Mouse (Mus musculus) lung, embryonic 16.5 days (tissue): Measurements from ENCODE around the gene Cd8a. TPM values are rescaled to one million over a fixed set of nuclear protein-coding genes. Genes with fewer than 3 reads are reported as not detected.
"Not testable (repeated sequence)": the region's sequence is repeated elsewhere in the genome, so short reads cannot be mapped to it uniquely, and the experiment has no call there.

Experiments
- ATAC-seq: fragments of 200-750 bp; cut with Nextera tagmentation; 2 replicates; pipeline ENCODE4 v1.8.0; 2017; ENCODE audit warnings: low read depth, mild to moderate bottlenecking, moderate library complexity
- H3K27ac ChIP-seq: fragments of 300-500 bp; sonication (generic); 2 replicates; pipeline ENCODE4 v1.5.1; 2014; ENCODE audit warnings: mild to moderate bottlenecking, control low read depth, low read length
- H3K27me3 ChIP-seq: fragments of 300-500 bp; sonication (generic); 2 replicates; pipeline ENCODE4 v1.6.1; 2014; ENCODE audit warnings: low read depth, low read length, mixed read lengths; ENCODE audit not compliant: control insufficient read depth, insufficient read depth
- H3K36me3 ChIP-seq: fragments of 300-500 bp; sonication (generic); 2 replicates; pipeline ENCODE4 v1.6.1; 2014; ENCODE audit warnings: low read length; ENCODE audit not compliant: control insufficient read depth, insufficient read depth
- H3K4me1 ChIP-seq: fragments of 300-500 bp; sonication (generic); replicated peaks from 2 replicates; pipeline ENCODE4 v1.6.1; 2014; ENCODE audit warnings: low read length, mixed read lengths; ENCODE audit not compliant: control insufficient read depth, insufficient read depth
- H3K4me2 ChIP-seq: fragments of 300-500 bp; sonication (generic); 2 replicates; pipeline ENCODE4 v1.6.1; 2014; ENCODE audit warnings: low read depth, low read length, control low read depth
- H3K4me3 ChIP-seq: fragments of 300-500 bp; sonication (generic); 2 replicates; pipeline ENCODE4 v1.5.1; 2014; ENCODE audit warnings: mild to moderate bottlenecking, low read length, control low read depth
- H3K9ac ChIP-seq: fragments of 300-500 bp; sonication (generic); 2 replicates; pipeline ENCODE4 v1.6.1; 2014; ENCODE audit warnings: low read length, control low read depth
- H3K9me3 ChIP-seq: fragments of 300-500 bp; sonication (generic); 2 replicates; pipeline ENCODE4 v1.6.1; 2016; ENCODE audit warnings: low read length; ENCODE audit not compliant: control insufficient read depth
- WGBS: fragments of 180-500 bp; shearing (Covaris S2); extraction: QIAGEN DNeasy Blood & Tissue Kit; methylation state at CpG from one replicate; pipeline ENCODE4 v1.1.7; 2014; 5-methylcytosine and 5-hydroxymethylcytosine counted together
- polyA plus RNA-seq: library from polyadenylated mRNA; unstranded; fragments of >200 nt; fragmentation: Nextera tagmentation; extraction: Ambion mirVana; gene quantifications from 2 replicates; pipeline ENCODE4 v1.2.1, GENCODE M21; 2015

Cd8a gene
- 0.20 and 1.3 TPM in 2 replicates for polyA plus RNA-seq

DNA sequence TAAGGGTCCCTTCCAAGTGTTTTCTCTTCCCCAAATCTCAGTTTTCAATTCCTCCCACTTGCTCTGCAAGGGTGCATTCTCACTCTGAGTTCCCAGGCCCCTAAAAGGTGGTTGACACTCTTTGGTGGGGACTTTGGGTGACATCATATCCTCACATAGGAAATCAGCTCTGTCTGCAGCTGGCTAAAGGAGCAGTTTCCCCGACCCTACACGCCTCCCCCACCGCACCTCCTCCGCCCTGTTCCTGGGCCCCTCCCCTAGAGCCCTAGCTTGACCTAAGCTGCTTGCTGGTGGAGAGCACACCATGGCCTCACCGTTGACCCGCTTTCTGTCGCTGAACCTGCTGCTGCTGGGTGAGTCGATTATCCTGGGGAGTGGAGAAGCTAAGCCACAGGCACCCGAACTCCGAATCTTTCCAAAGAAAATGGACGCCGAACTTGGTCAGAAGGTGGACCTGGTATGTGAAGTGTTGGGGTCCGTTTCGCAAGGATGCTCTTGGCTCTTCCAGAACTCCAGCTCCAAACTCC is at the start of gene Cd8a:
TSS of gene Cd8a (plus strand) at position 179 of the 527 bp plus-strand sequence.
- no peak within 1 kb of the TSS for H3K4me2 ChIP-seq
- no peaks in the 10 kb centered on the region for H3K27me3 ChIP-seq
- ATAC-seq: no peak
- H3K27ac ChIP-seq: no peak within 1 kb of the TSS
- H3K4me3 ChIP-seq: no peak within 1 kb of the TSS
- WGBS: 68% methylated on average over 14 of the region's 14 CpGs
- H3K4me1 ChIP-seq: no peaks in the 10 kb centered on the region
- no peaks in the 10 kb centered on the region for H3K9me3 ChIP-seq
- no peaks in the 10 kb centered on the region for H3K36me3 ChIP-seq
- no peak within 1 kb of the TSS for H3K9ac ChIP-seq

- no peak overlapping the region for H3K4me2 ChIP-seq
- H3K36me3 ChIP-seq: no peaks in the 10 kb centered on the region
- H3K4me1 ChIP-seq: no peaks in the 10 kb centered on the region
- no peak overlapping the region for H3K9ac ChIP-seq
- no peaks in the 10 kb centered on the region for H3K9me3 ChIP-seq
- 84% methylated on average over 9 of the region's 9 CpGs for WGBS
- no peak overlapping the region for H3K4me3 ChIP-seq
- no peaks in the 10 kb centered on the region for H3K27me3 ChIP-seq
- ATAC-seq: no peak
- H3K27ac ChIP-seq: no peak overlapping the region
Measured at GRCm38 (mm10) chr6:71324816-71325215, 48.4 kb upstream of the Cd8a start.

DNA sequence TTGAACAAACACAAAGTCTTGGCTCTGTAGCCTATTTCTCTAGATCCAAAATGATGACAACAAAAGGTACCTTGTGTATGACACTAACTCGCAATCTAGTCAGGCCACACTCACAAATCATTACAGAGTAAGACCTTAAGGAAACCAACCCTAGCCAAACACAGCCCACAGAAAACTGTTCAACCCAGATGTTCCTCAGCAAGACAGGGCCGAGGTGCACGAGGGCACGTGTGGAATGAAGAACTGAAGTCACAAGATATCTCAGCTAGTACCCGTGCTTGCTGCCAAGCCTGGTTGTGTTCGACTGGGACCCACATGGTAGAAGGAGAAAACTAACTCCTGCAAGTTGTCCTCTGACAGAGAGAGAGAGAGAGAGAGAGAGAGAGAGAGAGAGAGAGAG is 43.3 kb upstream of the Cd8a start:
- no peaks in the 10 kb centered on the region for H3K4me1 ChIP-seq
- no peak overlapping the region for H3K9ac ChIP-seq
- no peak overlapping the region for H3K27ac ChIP-seq
- H3K36me3 ChIP-seq: no peaks in the 10 kb centered on the region
- no peak overlapping the region for H3K4me2 ChIP-seq
- no peaks in the 10 kb centered on the region for H3K9me3 ChIP-seq
- H3K27me3 ChIP-seq: no peaks in the 10 kb centered on the region
- ATAC-seq: no peak
- H3K4me3 ChIP-seq: no peak overlapping the region
- WGBS: 73% methylated on average over 6 of the region's 6 CpGs

GRCm38 (mm10) chr6:71330486-71330885 is 42.7 kb upstream of the Cd8a start:
- no peaks in the 10 kb centered on the region for H3K9me3 ChIP-seq
- H3K4me2 ChIP-seq: no peak overlapping the region
- ATAC-seq: no peak
- no peaks in the 10 kb centered on the region for H3K4me1 ChIP-seq
- 60% methylated on average over 7 of the region's 7 CpGs for WGBS
- H3K9ac ChIP-seq: no peak overlapping the region
- no peaks in the 10 kb centered on the region for H3K36me3 ChIP-seq
- no peak overlapping the region for H3K27ac ChIP-seq
- no peaks in the 10 kb centered on the region for H3K27me3 ChIP-seq
- no peak overlapping the region for H3K4me3 ChIP-seq

DNA sequence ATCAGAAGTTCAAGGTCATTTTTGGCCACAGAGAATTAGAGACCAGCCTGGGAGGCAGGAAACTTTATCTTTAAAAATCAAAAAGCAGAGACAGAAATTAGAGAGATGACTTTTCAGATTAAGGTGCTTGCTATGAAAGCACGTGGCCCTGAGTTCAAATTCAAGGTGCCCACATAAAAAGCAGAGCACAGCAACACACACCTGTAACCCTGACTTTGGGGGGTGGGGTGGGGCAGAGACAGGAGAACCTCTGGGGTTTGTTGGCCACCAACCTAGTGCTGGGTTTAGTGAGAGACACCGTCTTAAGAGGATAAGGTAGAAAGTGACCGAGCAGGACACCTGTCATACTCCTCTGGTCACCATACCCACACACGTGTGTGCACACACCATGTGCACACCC is 41.7 kb upstream of the Cd8a start:
- 83% methylated on average over 1 of the region's 4 CpGs for WGBS
- not testable (repeated sequence) for ATAC-seq

GRCm38 (mm10) chr6:71332236-71332965 is 40.8 kb upstream of the Cd8a start:
- Histone ChIP-seq H3K4me3 (no peak overlapping the region), H3K27ac (no peak overlapping the region), H3K9ac (no peak overlapping the region), H3K4me1 (no peaks in the 10 kb centered on the region), H3K4me2 (no peak overlapping the region), H3K36me3 (no peaks in the 10 kb centered on the region), H3K9me3 (no peaks in the 10 kb centered on the region), H3K27me3 (no peaks in the 10 kb centered on the region)
- no peak for ATAC-seq
- 65% methylated on average over 11 of the region's 11 CpGs for WGBS

More for the DNA sequence above, 41.7 kb upstream of the Cd8a start:
- not testable (repeated sequence) for H3K4me1 ChIP-seq, H3K9me3 ChIP-seq, H3K27me3 ChIP-seq, H3K9ac ChIP-seq, H3K27ac ChIP-seq, H3K36me3 ChIP-seq, H3K4me3 ChIP-seq, H3K4me2 ChIP-seq

DNA sequence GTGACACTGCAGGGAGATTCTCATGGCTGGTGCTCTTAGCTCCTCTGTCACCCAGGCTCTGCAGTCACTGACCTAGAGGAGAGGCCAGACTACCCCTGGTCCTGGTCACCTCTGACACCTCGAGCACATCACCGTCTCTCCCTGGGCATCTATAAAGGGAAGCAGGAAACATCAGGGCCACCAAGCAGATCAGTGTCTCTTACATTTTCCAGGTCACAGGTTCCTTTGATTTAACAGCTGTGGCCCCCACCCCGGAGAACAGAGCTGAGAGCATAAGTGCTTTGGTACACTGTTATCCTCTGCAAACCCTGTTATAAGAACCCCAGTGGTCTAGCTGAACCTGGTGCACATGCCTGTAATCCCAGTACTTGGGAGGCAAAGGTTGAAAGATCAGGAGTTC is 40.2 kb upstream of the Cd8a start:
- WGBS: 79% methylated on average over 3 of the region's 3 CpGs
- ATAC-seq: no peak
- H3K4me1 ChIP-seq: no peaks in the 10 kb centered on the region

GRCm38 (mm10) chr6:71333578-71334273 is 39.5 kb upstream of the Cd8a start:
- no peaks in the 10 kb centered on the region for H3K4me1 ChIP-seq
- H3K27ac ChIP-seq: no peak overlapping the region
- no peaks in the 10 kb centered on the region for H3K27me3 ChIP-seq
- no peak overlapping the region for H3K4me3 ChIP-seq
- no peak for ATAC-seq
- no peaks in the 10 kb centered on the region for H3K9me3 ChIP-seq
- WGBS: 83% methylated on average over 11 of the region's 11 CpGs
- H3K36me3 ChIP-seq: no peaks in the 10 kb centered on the region
- H3K4me2 ChIP-seq: no peak overlapping the region
- H3K9ac ChIP-seq: no peak overlapping the region

More for the DNA sequence above, 40.2 kb upstream of the Cd8a start:
- no peak overlapping the region for H3K9ac ChIP-seq
- no peak overlapping the region for H3K27ac ChIP-seq
- no peaks in the 10 kb centered on the region for H3K9me3 ChIP-seq
- H3K4me3 ChIP-seq: no peak overlapping the region
- H3K4me2 ChIP-seq: no peak overlapping the region
- H3K27me3 ChIP-seq: no peaks in the 10 kb centered on the region
- no peaks in the 10 kb centered on the region for H3K36me3 ChIP-seq

GRCm38 (mm10) chr6:71337666-71338065 is 35.6 kb upstream of the Cd8a start:
- Histone ChIP-seq H3K4me2 (no peak overlapping the region), H3K9ac (no peak overlapping the region), H3K9me3 (no peaks in the 10 kb centered on the region), H3K36me3 (no peaks in the 10 kb centered on the region), H3K4me3 (no peak overlapping the region), H3K4me1 (no peaks in the 10 kb centered on the region), H3K27me3 (no peaks in the 10 kb centered on the region), H3K27ac (no peak overlapping the region)
- ATAC-seq: no peak
- 93% methylated on average over 8 of the region's 8 CpGs for WGBS
